Mouse (Mus musculus) neutrophil, adult 5-6 weeks (primary cell): ENCODE results near the gene Hbb-bt. TPM values are rescaled to one million over a fixed set of nuclear protein-coding genes. Genes with fewer than 3 reads are reported as not detected.
"Not testable (repeated sequence)": the region's sequence is repeated elsewhere in the genome, so short reads cannot be mapped to it uniquely, and the experiment has no call there.

Experiments used
- ATAC-seq: fragments of 151-379, 151-347 bp; 2 replicates; pipeline ENCODE4 v1.8.0; 2017; ENCODE audit warnings: mild to moderate bottlenecking, moderate TSS enrichment; ENCODE audit not compliant: insufficient number of reproducible peaks, poor library complexity, low FRiP score, severe bottlenecking; ENCODE audit errors: extremely low read depth
- total RNA-seq: library from RNA; stranded (forward); fragments of 200-1000 nt; gene quantifications from 2 replicates; pipeline ENCODE4 v1.2.3, GENCODE M21; 2017

Hbb-bt gene
- total RNA-seq, 1 experiment from 2014 or later, result 1,968 TPM

- no peak for ATAC-seq
Measured at GRCm38 (mm10) chr7:103810296-103810695, 3.5 kb downstream of the Hbb-bt start.

- no peak for ATAC-seq
Measured at GRCm38 (mm10) chr7:103809801-103810155, 4.0 kb downstream of the Hbb-bt start.

GRCm38 (mm10) chr7:103808971-103809800, 4.6 kb downstream of the Hbb-bt start:
- ATAC-seq, result no peak

- not testable (repeated sequence) for ATAC-seq
Measured at GRCm38 (mm10) chr7:103808120-103808519, 5.7 kb downstream of the Hbb-bt start.

GRCm38 (mm10) chr7:103806856-103807255, 6.9 kb downstream of the Hbb-bt start:
- peak; percentile 58; the same call in 1 of the 2 replicates for ATAC-seq

GRCm38 (mm10) chr7:103792669-103793388, 21.0 kb downstream of the Hbb-bt start:
- peak; percentile 41; the same call in 1 of the 2 replicates for ATAC-seq

- ATAC-seq, result no peak
Measured at GRCm38 (mm10) chr7:103791721-103792120, 22.1 kb downstream of the Hbb-bt start, which contains the start of gene Olfr67. Olfr67 (minus strand) TSS chr7:103791821.

GRCm38 (mm10) chr7:103779598-103779997, 34.2 kb downstream of the Hbb-bt start, which contains the start of gene Olfr68:
Olfr68 (minus strand) TSS chr7:103779698.
- ATAC-seq, result no peak

- ATAC-seq, result not testable (repeated sequence)
Measured at GRCm38 (mm10) chr7:103777652-103778051, 36.1 kb downstream of the Hbb-bt start.

GRCm38 (mm10) chr7:103771494-103771893, 42.3 kb downstream of the Hbb-bt start, which contains the start of gene Olfr69:
Olfr69 (minus strand) TSS chr7:103771594.
- ATAC-seq, result no peak

- not testable (repeated sequence) for ATAC-seq
Measured at GRCm38 (mm10) chr7:103767687-103768086, 46.1 kb downstream of the Hbb-bt start.

Other genes starting within 250 kb of the Hbb-bt start
- not detected in 2 replicates for gene Olfr616, start 244.9 kb downstream of the Hbb-bt start, total RNA-seq
- gene Olfr617, start 240.9 kb downstream of the Hbb-bt start, total RNA-seq, result not detected in 2 replicates
- gene Olfr618, start 223.9 kb downstream of the Hbb-bt start, total RNA-seq, result not detected in 2 replicates
- not detected in 2 replicates for gene Olfr619, start 213.4 kb downstream of the Hbb-bt start, total RNA-seq
- 0.25 TPM in 1 of 2 replicates, not detected in the other for gene Olfr620, start 201.5 kb downstream of the Hbb-bt start, total RNA-seq
- gene Olfr622, start 171.3 kb downstream of the Hbb-bt start, total RNA-seq, result not detected in 2 replicates
- not detected in 2 replicates for gene Olfr623, start 150.3 kb downstream of the Hbb-bt start, total RNA-seq
- gene Olfr624, start 142.8 kb downstream of the Hbb-bt start, total RNA-seq, result 0.12 TPM in 1 of 2 replicates, not detected in the other
- not detected in 2 replicates for gene Olfr625-ps1, start 131.3 kb downstream of the Hbb-bt start, total RNA-seq
- 0.12 TPM in 1 of 2 replicates, not detected in the other for gene Olfr243, start 99.3 kb downstream of the Hbb-bt start, total RNA-seq
- gene Olfr628, start 83.6 kb downstream of the Hbb-bt start, total RNA-seq, result not detected in 2 replicates
- not detected in 2 replicates for gene Olfr629, start 69.1 kb downstream of the Hbb-bt start, total RNA-seq
- gene Olfr630, start 56.7 kb downstream of the Hbb-bt start, total RNA-seq, result not detected in 2 replicates
- 0.23 TPM in 1 of 2 replicates, not detected in the other for gene Olfr69, start 42.4 kb downstream of the Hbb-bt start, total RNA-seq
- not detected in 2 replicates for gene Olfr68, start 34.3 kb downstream of the Hbb-bt start, total RNA-seq
- gene Olfr67, start 22.2 kb downstream of the Hbb-bt start, total RNA-seq, result not detected in 2 replicates
- 10,177 and 10,178 TPM in 2 replicates for gene Hbb-bs, start 14.1 kb upstream of the Hbb-bt start, total RNA-seq
- not detected in 2 replicates for gene Hbb-bh2, start 26.5 kb upstream of the Hbb-bt start, total RNA-seq
- gene Hbb-bh1, start 29.2 kb upstream of the Hbb-bt start, total RNA-seq, result not detected in 2 replicates
- not detected in 2 replicates for gene Hbb-y, start 39.2 kb upstream of the Hbb-bt start, total RNA-seq
- gene Olfr66, start 72.3 kb upstream of the Hbb-bt start, total RNA-seq, result 0.12 TPM in 1 of 2 replicates, not detected in the other
- gene Olfr64, start 80.5 kb upstream of the Hbb-bt start, total RNA-seq, result not detected in 2 replicates
- not detected in 2 replicates for gene Olfr65, start 89.5 kb upstream of the Hbb-bt start, total RNA-seq
- not detected in 2 replicates for gene Olfr631, start 114.8 kb upstream of the Hbb-bt start, total RNA-seq
- gene Olfr632, start 120.4 kb upstream of the Hbb-bt start, total RNA-seq, result not detected in 2 replicates
- gene Olfr633, start 130.4 kb upstream of the Hbb-bt start, total RNA-seq, result not detected in 2 replicates
- gene Olfr635, start 157.2 kb upstream of the Hbb-bt start, total RNA-seq, result not detected in 2 replicates
- gene Olfr638, start 184.8 kb upstream of the Hbb-bt start, total RNA-seq, result not detected in 2 replicates
- not detected in 2 replicates for gene Olfr639, start 203.3 kb upstream of the Hbb-bt start, total RNA-seq
- gene Olfr640, start 211.6 kb upstream of the Hbb-bt start, total RNA-seq, result 0.12 TPM in 1 of 2 replicates, not detected in the other
- not detected in 2 replicates for gene Olfr641, start 221.4 kb upstream of the Hbb-bt start, total RNA-seq
- 0.12 TPM in 1 of 2 replicates, not detected in the other for gene Olfr642, start 238.7 kb upstream of the Hbb-bt start, total RNA-seq
- gene 4930516K23Rik, start 247.4 kb upstream of the Hbb-bt start, total RNA-seq, result not detected in 2 replicates